Mouse (Mus musculus): ENCODE results near the gene Capza1. TPM values are rescaled to one million over a fixed set of nuclear protein-coding genes. Genes with fewer than 3 reads are reported as not detected.

Gene Capza1
- 122 and 134 TPM in 2 replicates for polyA plus RNA-seq (2015; fragmentation: Nextera tagmentation; extraction: Ambion mirVana)

GRCm38 (mm10) chr3:104863786-104864650 is at the start of gene Capza1, which contains the start of gene St7l:
Gene Capza1, minus strand, starts transcription at chr3:104864505.
Gene St7l, plus strand, starts transcription at chr3:104864005.

DNA sequence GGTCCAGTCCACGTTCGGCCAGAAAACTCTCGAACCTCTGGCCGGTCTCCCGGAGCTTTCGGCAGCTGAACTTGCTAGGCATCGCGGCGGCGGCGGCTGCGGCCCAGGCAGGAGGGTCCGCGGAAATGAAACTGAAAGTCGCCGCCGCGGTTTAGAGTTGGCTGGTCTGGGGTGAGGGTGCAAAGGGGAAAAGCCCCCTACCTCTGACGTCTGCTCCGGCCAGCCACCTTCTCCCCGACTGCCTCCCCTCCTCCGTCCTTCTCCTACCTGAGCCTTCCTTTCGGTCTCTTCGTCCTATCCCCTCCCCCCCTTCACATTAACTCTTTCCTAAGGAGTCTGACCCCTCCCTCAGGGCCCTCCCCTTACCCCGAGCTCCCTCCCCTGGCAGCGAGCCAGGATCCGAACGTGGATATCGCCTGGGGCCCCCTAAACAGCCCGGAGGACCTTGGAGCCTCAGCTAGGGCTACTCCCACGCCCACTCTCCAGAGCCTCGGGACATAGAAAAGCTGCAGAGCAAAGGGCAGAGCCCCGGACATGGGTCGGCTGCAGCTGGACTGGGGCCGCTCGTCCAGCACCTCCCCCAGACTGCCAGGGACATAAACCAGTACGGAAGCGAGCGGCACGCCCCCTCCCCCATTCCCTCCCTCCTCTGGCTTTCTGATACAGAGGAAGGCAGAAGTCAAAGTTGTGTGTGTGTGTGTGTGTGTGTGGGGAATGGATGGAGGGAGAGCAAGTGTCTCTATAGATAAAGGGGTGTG is 46.1 kb downstream of the Capza1 start, which contains the start of gene Mov10:
Gene Mov10 (minus strand): TSS at position 573 of the 758 bp plus-strand sequence.

GRCm38 (mm10) chr3:104788075-104788474 is 76.2 kb downstream of the Capza1 start, which contains the start of gene Rhoc:
Gene Rhoc, plus strand, starts transcription at chr3:104788375.

DNA sequence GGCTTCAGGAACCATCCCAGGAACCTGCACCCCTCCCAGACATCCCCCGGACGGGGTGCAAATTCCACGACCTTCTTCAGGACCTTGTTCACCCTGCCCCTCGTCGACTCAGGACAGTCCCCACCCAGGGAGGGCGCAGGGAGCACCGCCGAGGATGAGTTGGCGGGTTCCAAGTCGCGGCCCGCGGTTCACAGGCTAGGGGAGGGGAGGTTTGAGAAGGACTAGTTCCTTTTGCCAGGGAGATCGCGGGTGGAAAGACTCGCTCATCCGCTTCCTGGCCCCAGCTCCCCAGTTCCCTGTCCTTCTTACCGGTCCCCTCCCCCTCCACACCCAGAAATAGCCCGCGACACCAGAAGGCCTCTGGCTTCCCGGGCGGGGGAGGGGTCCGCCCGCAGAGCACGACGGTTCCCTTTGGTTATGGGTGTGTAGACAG is 82.8 kb downstream of the Capza1 start, which contains the start of gene Fam19a3:
Gene Fam19a3 (minus strand): TSS at position 370 of the 433 bp plus-strand sequence.

GRCm38 (mm10) chr3:104780561-104781420 is 83.5 kb downstream of the Capza1 start, which contains the start of gene Ppm1j:
Gene Ppm1j, plus strand, starts transcription at chr3:104781056.

Other genes with a start within 250 kb of the Capza1 start
- gene Slc16a1, start 225.8 kb downstream of the Capza1 start, polyA plus RNA-seq (2015; fragmentation: Nextera tagmentation; extraction: Ambion mirVana), result 30.8 and 39.5 TPM in 2 replicates
- gene Ppm1j, start 83.4 kb downstream of the Capza1 start, polyA plus RNA-seq (2015; fragmentation: Nextera tagmentation; extraction: Ambion mirVana), result 1.2 and 1.3 TPM in 2 replicates
- not detected in 2 replicates for gene Fam19a3, start 82.7 kb downstream of the Capza1 start, polyA plus RNA-seq (2015; fragmentation: Nextera tagmentation; extraction: Ambion mirVana)
- 166 and 188 TPM in 2 replicates for gene Rhoc, start 76.1 kb downstream of the Capza1 start, polyA plus RNA-seq (2015; fragmentation: Nextera tagmentation; extraction: Ambion mirVana)
- 13.3 and 14.5 TPM in 2 replicates for gene Mov10, start 45.9 kb downstream of the Capza1 start, polyA plus RNA-seq (2015; fragmentation: Nextera tagmentation; extraction: Ambion mirVana)
- gene St7l, start 500 bp downstream of the Capza1 start, polyA plus RNA-seq (2015; fragmentation: Nextera tagmentation; extraction: Ambion mirVana), result 25.7 and 30.1 TPM in 2 replicates
- 2.0 and 2.3 TPM in 2 replicates for gene Wnt2b, start 97.4 kb upstream of the Capza1 start, polyA plus RNA-seq (2015; fragmentation: Nextera tagmentation; extraction: Ambion mirVana)
- 10.6 and 12.6 TPM in 2 replicates for gene Cttnbp2nl, start 188.6 kb upstream of the Capza1 start, polyA plus RNA-seq (2015; fragmentation: Nextera tagmentation; extraction: Ambion mirVana)
- gene 4930564D02Rik, start 202.3 kb upstream of the Capza1 start, polyA plus RNA-seq (2015; fragmentation: Nextera tagmentation; extraction: Ambion mirVana), result not detected in 2 replicates

All from urinary bladder, postnatal 0 days (tissue).